Mouse (Mus musculus): ENCODE measurements around the gene Dhx16.
A peak's percentile ranks its signal among the peaks of the same experiment; 100 is the strongest.

GRCm38 (mm10) chr17:35861198-35861857, 18.3 kb upstream of the Dhx16 start, which contains the start of gene Nrm:
- TF ChIP-seq CTCF (IDR thresholded peaks at IDR 0.05; ENCODE audit: insufficient read depth, low read length) (peak; percentile 15; the same call in 1 of the 2 replicates), POLR2A (IDR thresholded peaks at IDR 0.05; ENCODE audit: borderline replicate concordance, extremely low read depth, low read depth, low read length) (peak; percentile 53; the same call in 1 of the 2 replicates)
